Mouse (Mus musculus): ENCODE measurements at regions not wholly inside any gene's neighbourhood (a gene's known extent, or its start where the extent isn't known, plus 50 kb on each side); places are given as distances from the start of the nearest gene placed in this dataset.

- no peak for DNase-seq (ENCODE audit: low spot score)
These were observed 577.3 kb upstream of the Arrdc4 start for GRCm38 (mm10) chr7:69326311-69326710.

- DNase-seq (ENCODE audit: low spot score), result no peak
These were observed 528.1 kb upstream of the Arrdc4 start for GRCm38 (mm10) chr7:69277056-69277705.

DNA sequence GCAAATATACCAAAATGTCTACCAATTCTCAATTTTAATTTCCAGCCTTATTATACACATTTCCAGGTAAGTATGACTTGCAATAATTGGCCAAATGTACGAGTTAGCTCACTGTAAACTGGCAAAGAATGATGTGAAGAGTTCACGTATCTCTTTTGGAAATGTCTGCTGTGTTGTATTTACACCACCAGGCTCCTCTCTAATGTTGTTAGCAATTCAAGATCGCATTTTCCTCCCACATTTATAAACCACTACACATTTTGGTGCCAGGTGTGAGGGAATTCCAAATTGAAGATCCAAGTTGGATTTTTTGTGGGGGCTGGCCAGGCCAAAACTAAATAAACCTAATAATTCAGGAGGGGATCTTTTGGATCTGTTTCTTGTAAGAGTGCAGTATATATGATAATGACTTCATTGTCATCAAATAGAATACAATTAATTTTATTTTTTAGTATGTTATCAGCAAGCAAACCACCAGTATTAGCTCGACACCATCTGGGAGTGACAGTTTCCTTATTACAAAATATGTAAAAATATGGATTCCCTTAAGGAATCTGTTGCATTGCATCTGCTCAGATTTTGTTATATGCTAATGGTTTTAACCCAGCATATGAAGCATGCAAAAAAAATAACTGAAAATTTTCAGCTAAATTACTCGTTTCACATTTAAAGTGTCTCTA lies 527.5 kb upstream of the Arrdc4 start:
- no peak for DNase-seq (ENCODE audit: low spot score)

DNA sequence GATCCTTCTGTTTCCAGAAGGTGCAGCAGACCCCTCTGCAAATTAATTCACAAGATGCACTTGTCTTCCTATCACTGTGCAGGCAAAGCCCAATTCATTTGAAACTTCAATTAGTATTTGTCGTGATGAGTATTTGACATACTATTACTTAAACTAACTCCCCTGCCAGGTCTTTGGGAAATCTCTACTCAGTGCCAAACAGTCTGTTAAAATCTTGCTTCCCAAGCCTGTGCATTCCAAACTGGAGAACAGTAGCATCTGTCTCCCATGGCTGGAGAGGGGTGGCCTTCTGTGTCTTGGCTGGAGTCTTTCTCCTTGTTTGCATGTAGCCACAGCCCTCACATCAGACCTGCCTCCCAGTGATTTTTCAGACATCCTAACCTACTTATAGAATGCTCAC lies 524.6 kb upstream of the Arrdc4 start:
- DNase-seq (ENCODE audit: low spot score), result no peak

- peak; percentile 2 for DNase-seq (ENCODE audit: low spot score)
These were observed 495.5 kb upstream of the Arrdc4 start for GRCm38 (mm10) chr7:69244519-69244918.

DNA sequence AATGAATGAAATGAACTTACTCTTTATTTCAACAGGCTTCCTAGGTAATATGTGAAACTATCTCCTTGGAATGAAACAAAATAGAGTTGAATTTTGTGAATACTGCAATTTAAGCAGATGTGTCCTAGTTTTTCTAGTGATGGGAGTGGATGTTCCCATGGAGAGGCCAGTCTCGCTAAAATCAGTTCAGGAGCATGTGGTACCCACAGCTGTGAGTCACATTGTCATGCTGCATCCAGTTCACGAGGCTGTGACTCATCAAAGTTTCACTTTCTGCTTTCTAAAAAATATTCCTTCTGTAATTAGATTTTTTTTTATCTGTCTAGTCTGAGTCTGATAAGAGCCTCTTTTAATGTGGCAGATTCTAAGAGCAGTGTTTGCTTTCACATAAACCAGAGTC lies 484.3 kb upstream of the Arrdc4 start:
- no peak for DNase-seq (ENCODE audit: low spot score)

DNA sequence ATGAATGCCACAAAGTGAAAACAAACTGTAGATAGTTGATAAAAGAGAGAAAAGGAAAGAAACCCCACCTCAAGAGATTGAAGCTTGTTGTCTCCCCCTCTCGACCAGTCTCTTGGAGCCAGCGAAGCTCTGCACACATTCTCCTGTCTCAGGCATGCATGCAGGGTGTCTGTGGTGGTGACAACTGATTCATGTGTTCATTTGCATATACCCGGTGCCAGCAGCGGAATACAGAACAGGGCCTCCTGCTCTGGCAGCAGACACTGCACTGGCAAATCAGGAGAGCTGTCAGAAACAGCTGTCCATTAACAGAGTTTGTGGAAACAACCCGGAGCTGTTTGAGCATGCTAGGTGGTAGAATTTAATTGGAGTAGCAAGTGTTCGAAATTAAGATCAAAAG lies 468.8 kb upstream of the Arrdc4 start:
- no peak for DNase-seq (ENCODE audit: low spot score)
